Mouse (Mus musculus): ENCODE data around the gene Rps27.
"Not testable (repeated sequence)": the region's sequence is repeated elsewhere in the genome, so short reads cannot be mapped to it uniquely, and the experiment has no call there.

The Rps27 gene

GRCm38 (mm10) chr3:90213377-90213866 lies at the start of gene Rps27, which contains the start of gene Rab13:
Rps27 (minus strand) TSS chr3:90213651.
Rab13 (plus strand) TSS chr3:90213695.
- DNase-seq (ENCODE audit: low read depth in 1 of 2, low spot score in 2 of 2) = peak; percentile 79 to 87

DNA sequence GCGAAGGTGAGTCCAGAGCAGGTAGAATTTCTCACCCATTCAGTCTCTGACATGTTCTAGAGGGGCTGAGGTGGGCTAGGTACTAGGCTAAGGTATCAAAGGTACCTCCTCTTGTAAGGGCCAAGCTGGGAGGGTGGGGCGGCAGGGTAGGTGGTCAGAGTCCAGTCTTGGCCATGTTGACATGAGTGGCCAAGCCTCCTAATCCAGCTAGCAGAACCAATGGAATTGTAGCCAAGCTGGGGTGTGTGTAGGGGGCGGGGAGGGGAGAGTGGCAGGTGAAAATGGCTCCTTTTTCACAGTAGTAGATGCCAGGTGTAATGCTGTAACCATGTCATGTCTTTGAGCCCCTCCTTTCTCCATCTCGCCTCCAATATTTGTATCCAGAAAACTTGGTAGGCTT lies 45.1 kb upstream of the Rps27 start:
- DNase-seq (ENCODE audit: low read depth in 1 of 2, low spot score in 2 of 2) = no peak

GRCm38 (mm10) chr3:90256731-90257530 lies 43.5 kb upstream of the Rps27 start:
- DNase-seq (ENCODE audit: low read depth in 1 of 2, low spot score in 2 of 2) = no peak

- no peak for DNase-seq (ENCODE audit: low read depth in 1 of 2, low spot score in 2 of 2)
Measured at GRCm38 (mm10) chr3:90255784-90256353, 42.4 kb upstream of the Rps27 start.

DNA sequence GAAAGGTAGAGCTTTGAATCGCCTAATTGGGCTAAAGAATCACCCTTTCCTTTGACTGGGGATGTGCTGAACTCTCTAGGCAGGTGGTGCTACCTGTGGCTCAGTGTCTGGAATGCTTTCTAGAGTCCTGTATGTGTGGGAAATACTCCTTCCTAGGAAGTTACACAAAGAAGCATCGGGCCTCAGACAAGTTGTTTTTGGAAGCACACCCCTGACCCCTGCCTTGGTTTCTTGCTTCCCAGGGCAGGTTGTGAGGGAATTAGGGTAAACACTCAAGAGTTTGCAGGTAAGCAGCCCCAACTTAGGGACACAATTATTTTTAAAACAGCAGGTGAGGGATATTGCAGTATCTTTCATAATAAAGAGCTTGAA lies 41.7 kb upstream of the Rps27 start:
- no peak for DNase-seq (ENCODE audit: low read depth in 1 of 2, low spot score in 2 of 2)

- no peak for DNase-seq (ENCODE audit: low read depth in 1 of 2, low spot score in 2 of 2)
Measured at GRCm38 (mm10) chr3:90254419-90255193, 41.2 kb upstream of the Rps27 start.

DNA sequence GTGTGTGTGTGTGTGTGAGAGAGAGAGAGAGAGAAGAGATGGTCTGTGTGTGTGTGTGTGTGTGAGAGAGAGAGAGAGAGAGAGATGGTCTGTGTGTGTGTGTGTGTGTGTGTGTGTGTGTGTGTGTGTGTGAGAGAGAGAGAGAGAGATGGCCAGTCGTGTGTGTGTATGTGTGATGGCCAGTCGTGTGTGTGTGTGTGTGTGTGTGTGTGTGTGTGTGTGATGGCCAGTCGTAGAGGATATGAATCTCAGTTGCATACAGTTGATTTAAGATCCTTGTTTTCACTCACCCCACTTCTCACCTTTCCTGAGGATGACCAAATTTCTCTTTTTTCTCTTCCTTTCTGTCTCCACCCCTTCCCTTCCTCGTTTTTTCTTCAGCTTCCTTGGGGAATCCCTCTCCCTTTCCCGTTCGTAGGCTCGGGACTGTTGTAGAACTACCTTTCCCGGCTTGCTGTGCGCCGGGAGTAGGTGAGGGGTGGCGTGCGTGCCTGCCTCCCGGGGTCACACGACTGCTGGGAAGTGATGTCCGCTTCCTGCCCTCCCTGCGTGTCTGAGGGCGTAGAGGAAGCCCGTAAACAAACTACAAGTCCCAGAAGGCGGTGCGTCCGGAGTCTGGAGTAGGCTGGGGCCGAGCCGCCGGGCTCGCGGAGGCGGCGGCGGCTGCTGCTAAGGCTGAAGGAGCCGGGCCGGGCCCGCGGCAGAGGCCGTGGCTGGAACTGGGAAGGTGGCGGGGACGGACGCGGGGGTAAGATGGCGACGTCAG lies 40.4 kb upstream of the Rps27 start, which contains the start of gene Crtc2:
Gene Crtc2, plus strand, starts transcription at position 511 of the 766 bp plus-strand sequence.
- DNase-seq (ENCODE audit: low read depth in 1 of 2, low spot score in 2 of 2) = peak; percentile 82 to 84

DNA sequence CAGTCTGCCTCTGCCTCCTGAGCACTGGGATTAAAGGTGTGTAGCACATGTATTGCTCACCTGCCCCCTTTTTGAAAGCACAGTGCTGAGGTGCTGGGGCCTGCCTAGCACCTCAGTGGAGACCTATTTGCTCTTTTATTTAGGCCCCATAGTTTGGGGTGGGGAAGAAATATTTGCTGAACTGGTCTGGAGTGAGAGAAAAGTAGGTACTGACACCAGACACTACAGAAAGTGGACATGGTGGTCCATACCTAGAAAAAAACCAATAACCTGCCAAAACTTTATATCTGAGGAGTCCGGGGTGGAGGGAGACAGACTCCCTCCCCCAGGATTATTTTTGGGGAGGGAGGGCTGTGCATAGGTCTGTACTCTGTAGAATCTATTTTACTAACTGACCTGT lies 39.7 kb upstream of the Rps27 start:
- not testable (repeated sequence) for DNase-seq (ENCODE audit: low read depth in 1 of 2, low spot score in 2 of 2)

- not testable (repeated sequence) for DNase-seq (ENCODE audit: low read depth in 1 of 2, low spot score in 2 of 2)
Measured at GRCm38 (mm10) chr3:90252659-90253058, 39.2 kb upstream of the Rps27 start.

- not testable (repeated sequence) for DNase-seq (ENCODE audit: low read depth in 1 of 2, low spot score in 2 of 2)
Measured at GRCm38 (mm10) chr3:90251731-90252226, 38.3 kb upstream of the Rps27 start.

DNA sequence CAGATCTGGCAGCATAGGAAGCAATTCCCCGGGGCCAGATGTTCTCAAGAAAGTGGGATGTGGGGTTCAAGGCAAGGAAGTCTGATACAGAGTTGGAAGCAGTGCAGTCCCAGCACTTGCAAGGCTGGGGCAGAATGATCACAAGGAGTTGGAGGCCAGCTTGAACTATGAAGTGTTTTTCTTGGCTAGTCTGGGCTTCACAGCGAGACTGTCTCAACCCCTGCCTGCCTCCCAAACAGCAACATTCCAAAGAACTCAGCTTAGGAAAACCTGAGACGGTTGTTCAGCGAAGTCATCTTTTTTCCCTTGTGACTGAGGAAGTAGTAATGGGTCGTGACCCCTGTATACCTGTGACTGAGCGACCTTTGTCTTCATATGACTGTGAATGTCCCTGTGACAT lies 37.3 kb upstream of the Rps27 start:
- DNase-seq (ENCODE audit: low read depth in 1 of 2, low spot score in 2 of 2) = no peak

DNA sequence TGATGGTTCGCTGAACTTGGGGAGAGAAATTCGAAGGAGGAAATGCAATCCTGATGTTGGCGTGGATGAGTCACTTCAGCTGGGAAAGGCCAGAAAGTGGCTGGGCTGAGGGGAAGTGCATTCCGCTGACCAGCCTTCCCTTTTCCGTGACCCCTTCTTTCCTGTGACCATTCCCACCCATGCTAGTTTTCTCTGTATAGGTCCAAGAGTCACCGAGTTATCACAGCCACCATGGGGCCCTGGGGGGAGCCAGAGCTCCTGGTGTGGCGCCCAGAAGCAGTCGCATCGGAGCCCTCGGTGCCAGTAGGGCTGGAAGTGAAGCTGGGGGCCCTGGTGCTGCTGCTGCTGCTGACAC lies 35.3 kb upstream of the Rps27 start:
- no peak for DNase-seq (ENCODE audit: low read depth in 1 of 2, low spot score in 2 of 2)

GRCm38 (mm10) chr3:90247960-90248745 lies 34.7 kb upstream of the Rps27 start, which contains the start of gene Slc39a1:
Slc39a1 (plus strand) TSS chr3:90248172.
- peak in 1 of 2 experiments; percentile 75 for DNase-seq (ENCODE audit: low read depth in 1 of 2, low spot score in 2 of 2)

GRCm38 (mm10) chr3:90247630-90247959 lies 34.1 kb upstream of the Rps27 start:
- no peak for DNase-seq (ENCODE audit: low read depth in 1 of 2, low spot score in 2 of 2)

DNA sequence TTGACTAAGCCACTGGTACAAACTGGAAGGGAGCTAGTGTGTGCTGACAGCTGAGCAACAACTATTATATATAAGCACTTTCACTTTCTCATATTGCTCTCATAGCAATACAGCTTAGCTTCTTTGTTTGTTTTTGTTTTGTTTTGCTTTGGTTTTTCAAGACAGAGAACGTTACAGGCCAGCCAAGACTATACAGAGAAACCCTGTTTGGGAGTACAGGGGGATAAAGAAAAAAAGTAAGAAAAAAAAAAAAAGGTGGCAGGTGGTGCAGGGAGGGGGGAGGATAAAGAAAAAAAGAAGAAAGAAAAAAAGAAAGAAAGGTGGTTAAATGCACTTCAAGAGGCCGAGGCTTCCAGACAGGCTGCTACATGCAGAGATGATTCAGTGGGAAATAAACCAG lies 32.0 kb upstream of the Rps27 start:
- no peak for DNase-seq (ENCODE audit: low read depth in 1 of 2, low spot score in 2 of 2)

GRCm38 (mm10) chr3:90242984-90243775 lies 29.7 kb upstream of the Rps27 start, which contains the start of gene Creb3l4:
Creb3l4 (minus strand) TSS chr3:90243512.
- no peak for DNase-seq (ENCODE audit: low read depth in 1 of 2, low spot score in 2 of 2)

GRCm38 (mm10) chr3:90241669-90242358 lies 28.4 kb upstream of the Rps27 start:
- DNase-seq (ENCODE audit: low read depth in 1 of 2, low spot score in 2 of 2) = no peak

GRCm38 (mm10) chr3:90241251-90241650 lies 27.8 kb upstream of the Rps27 start:
- DNase-seq (ENCODE audit: low read depth in 1 of 2, low spot score in 2 of 2) = no peak

Data from monocyte, adult 2 months (primary cell).